Mouse (Mus musculus) ovary, postnatal 36 days (tissue): Measurements from ENCODE around the gene Agap1.

Experiments
- DNase-seq: peaks from one replicate; pipeline ENCODE4 v3.0.0; 2022; ENCODE audit warnings: low spot score, mixed read lengths

The Agap1 gene

DNA sequence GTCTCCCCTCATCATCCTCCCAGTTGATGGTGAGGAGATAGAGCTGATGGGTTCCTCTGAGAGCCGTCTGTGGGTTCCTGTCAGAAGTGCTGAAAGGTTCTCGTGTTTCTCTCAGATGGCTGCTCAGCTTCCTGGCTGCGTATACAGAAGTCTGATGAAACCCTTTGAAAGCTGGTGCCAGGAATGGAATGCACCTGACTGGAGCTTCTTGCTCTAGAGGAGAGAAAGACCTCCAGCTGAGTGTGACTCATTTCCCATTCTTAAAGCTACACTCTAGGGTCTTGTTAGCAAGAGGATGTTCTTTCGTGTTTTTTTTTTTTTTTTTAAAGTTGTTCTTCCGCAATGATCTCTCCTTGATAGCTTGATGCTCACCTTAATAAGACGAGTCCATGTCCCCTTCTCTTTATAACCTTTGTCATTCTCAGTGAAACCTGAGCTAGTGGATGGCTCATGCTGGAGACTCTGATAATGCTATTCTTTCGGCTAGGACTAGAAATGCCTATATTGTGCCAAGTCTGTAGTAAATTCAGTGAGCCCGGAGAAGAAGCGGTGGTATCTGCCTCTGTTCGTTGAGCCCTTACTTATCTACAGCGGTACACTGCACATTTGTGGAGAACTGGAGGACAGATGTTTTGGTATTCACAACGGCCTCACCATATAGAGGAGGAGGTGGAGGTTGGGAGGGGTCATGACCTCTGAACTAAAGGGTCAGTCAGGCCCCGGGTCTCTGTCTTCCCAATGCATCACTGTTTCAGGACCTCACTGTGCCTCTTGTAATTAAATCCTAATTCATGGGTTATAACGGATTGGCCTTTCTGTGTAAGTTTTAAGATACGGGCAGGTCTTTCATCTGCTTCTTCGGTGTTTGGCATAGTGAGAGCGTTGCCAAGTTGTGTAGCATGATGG lies 2.8 kb downstream of the Agap1 start:
- DNase-seq = no peak

- no peak for DNase-seq
These were observed 7.3 kb downstream of the Agap1 start for GRCm38 (mm10) chr1:89461881-89462280.

DNA sequence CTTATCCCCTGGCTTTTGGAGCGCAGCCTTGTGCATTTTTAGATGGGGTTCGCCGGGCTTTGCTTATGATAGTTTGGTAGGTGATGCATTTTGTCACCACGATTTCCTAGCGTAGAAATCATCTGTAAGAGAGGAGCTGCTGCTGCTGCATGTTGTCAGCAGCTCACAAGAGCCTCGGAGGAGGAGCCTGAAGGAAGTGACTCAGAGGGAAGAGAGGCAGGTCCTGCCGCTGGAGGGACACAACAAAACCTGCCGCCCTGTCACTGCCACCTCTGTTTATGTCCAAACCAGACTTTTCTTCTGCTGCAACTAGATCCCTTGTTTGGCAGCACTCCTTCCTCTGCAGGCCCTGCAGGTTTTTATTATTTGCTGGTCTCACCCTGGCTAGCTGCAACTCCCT lies 8.5 kb downstream of the Agap1 start:
- no peak for DNase-seq

DNA sequence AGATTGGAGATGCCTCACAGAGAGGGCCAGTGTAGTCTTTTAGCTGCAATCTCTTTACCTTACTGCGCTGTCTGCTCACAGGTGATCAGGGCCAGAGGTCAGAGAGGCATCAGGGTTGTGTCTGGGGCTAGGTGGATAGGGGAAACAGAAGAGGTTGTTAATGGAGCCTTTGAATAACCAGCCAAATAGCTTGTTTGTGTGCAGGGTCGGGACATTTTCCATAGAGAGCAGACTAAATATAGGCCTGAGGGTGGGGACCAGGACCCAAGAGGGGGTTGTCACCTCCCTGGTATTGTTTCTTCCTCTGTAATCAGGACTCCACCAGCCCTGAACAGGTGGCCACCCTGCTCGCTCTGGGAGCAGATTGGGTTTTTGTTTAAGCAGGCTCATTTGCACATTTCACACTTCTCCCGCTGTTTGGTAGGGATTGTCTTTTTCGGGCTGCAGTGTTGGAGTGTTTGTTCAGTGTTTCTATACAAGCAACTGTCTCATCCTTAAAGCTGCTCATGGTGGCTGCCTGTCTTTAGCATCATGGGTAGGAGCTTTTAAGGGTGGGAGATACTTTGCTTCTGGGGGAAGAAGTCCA lies 10.9 kb downstream of the Agap1 start:
- no peak for DNase-seq

GRCm38 (mm10) chr1:89467321-89468069 lies 12.9 kb downstream of the Agap1 start:
- DNase-seq = peak; percentile 71

DNA sequence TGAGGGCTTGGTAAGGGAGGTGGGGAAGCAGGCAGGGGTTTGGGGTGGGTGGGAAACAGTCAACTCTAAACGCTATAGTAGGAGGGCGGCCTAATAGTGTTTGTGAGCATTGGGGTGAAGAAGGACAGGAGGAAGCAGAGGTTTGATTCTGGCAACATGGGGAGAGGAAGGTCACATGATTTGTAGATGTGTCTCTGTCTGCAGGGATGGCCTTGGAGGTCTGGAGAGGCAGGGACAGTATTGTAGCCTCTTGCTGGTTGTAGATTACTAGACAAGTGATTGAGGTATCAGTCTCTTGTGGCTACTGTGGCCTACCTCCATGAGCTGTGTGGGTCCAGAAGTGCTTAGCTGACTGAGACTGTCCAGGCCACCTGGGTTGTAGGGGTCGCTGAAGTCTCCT lies 13.5 kb downstream of the Agap1 start:
- DNase-seq = no peak

DNA sequence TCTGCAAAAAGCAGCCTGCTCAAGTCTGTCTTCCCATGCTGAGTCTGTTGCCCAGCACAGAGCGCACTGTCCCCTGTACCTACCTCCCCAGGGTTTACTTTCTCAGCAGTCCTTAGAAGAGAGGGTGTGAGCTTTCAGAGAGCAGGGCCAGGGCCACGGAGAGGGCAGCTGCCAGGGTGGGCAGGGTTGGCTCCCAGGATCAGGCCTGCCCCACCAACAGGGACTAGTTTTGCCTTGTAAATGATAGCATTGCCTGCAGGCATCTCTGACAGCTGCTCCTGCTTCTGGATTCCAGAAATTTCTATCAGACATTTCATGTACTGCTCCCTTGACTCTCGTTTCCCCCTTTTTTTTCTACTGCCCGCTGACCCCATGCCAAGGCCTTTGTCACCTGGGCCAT lies 16.8 kb downstream of the Agap1 start:
- no peak for DNase-seq

DNA sequence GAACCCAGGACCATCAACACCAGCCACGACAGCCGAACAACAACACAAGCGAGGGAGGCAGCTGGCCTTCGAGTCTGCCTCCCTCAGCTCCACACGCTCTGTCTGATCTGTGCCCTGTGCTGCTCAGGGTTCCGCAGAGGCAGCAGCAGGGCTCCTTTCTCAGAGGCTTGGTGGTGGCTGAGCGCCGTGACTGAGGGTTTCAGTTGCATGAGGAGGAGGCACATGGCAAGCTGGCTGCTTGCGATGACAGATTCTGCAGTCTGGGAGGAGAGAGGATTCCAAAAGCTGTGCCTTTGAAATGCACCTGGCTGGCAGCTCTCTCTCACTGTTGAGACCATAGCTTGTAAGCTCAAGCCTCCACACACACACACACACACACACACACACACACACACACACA lies 17.3 kb downstream of the Agap1 start:
- DNase-seq = no peak

DNA sequence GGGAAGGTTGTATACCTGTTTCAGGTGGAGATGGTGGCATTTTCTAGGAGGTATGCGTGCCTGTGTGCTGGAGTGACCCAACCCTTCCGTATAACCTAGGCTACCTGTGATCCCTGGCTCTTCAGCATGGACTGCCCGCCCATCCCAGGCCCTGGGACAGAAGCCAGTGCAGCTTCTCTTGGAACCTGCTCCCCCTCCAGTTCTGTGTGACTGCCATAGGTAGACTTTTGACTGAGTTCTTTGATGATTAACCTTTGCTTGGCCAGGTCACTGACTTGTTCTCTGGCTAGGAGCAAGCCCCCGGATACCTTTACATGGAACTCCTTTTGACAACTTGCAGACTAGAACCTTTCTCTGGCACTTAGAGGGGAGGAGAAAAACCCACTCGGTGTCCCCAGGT lies 19.3 kb downstream of the Agap1 start:
- DNase-seq = no peak

GRCm38 (mm10) chr1:89474853-89475252 lies 20.2 kb downstream of the Agap1 start:
- DNase-seq = no peak

GRCm38 (mm10) chr1:89477033-89477432 lies 22.4 kb downstream of the Agap1 start:
- no peak for DNase-seq

DNA sequence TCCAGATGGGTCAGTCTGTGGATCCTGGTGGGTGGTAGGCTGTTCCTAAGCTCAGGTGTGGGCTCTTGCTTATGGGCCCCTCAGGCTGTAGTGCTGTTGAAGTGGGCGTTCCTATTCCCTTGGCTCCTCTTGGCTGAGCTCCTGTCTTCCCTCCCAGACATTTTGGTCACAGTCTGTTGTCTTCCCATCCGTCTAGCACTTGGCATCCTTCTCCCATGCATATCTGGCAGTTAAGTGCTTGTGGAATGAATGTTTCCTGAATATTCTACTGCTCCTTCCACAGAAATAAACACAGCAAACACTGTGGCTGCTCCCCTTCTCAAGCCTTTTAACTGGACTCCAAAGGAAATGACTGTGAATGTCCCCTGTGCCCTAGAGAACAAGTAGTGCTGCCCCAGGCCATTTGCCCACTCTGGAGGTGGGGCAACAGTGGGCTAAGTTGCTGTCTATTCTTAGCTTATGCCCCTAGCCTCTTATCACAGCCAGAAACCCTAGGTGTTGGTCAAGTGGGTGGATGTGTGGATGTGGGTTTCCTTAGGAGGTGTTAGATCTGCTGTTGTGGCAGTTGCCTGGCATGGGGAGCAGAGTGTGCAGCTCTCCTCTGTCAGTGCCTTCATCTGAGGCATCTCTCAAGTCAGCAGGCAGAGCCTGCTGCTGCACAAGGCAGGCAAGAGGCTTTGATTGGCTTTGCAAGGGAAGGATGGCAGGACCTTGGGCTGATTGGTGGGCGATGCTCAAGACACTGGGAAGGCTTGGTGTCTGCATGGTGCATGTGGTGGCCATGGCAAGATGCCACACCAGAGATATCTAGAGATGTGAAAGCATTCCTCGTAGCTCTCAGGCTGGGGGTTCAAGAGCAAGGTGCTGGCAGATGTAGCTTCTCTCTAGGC lies 24.2 kb downstream of the Agap1 start:
- DNase-seq = no peak

DNA sequence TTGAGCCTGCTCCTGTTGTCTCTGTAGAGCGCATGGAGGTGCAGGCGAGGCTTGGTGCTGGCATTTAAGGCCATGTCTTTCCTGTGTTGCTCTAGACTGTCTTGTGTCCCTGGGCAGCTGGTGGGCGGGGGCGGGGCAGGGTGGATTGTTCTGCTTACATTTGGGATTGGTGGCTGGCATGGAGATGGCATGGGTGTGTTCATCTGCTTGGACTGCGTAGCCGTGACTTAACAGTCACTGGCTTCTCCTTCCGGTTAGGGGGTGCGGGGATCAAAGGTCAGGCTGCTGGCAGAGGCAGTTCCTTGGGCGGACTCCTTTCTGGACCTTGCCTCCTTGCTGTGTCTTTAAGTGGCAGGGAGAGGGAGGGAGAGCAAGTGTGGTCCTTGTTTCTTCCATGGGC lies 26.5 kb downstream of the Agap1 start:
- no peak for DNase-seq

- no peak for DNase-seq
These were observed 28.2 kb downstream of the Agap1 start for GRCm38 (mm10) chr1:89482812-89483211.

DNA sequence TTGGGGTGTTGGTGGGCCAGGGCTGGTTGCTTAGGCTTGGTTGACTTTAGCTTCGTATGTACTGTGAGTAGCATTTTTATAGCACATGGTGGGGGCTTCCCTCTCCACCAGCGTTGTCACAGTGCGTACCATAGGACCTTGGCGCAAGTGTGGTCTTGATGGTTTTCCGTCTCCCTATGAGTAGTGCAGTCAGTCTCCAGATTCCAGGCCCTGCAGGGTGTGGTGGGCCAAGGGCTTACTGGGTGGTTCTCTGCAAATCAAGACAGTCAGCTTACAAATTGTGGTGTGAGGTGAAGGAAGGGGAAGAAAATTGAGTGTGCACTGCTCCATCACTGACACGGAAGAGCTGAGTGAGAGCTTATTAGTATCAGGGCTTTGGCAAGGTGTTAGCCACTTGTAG lies 32.3 kb downstream of the Agap1 start:
- no peak for DNase-seq

DNA sequence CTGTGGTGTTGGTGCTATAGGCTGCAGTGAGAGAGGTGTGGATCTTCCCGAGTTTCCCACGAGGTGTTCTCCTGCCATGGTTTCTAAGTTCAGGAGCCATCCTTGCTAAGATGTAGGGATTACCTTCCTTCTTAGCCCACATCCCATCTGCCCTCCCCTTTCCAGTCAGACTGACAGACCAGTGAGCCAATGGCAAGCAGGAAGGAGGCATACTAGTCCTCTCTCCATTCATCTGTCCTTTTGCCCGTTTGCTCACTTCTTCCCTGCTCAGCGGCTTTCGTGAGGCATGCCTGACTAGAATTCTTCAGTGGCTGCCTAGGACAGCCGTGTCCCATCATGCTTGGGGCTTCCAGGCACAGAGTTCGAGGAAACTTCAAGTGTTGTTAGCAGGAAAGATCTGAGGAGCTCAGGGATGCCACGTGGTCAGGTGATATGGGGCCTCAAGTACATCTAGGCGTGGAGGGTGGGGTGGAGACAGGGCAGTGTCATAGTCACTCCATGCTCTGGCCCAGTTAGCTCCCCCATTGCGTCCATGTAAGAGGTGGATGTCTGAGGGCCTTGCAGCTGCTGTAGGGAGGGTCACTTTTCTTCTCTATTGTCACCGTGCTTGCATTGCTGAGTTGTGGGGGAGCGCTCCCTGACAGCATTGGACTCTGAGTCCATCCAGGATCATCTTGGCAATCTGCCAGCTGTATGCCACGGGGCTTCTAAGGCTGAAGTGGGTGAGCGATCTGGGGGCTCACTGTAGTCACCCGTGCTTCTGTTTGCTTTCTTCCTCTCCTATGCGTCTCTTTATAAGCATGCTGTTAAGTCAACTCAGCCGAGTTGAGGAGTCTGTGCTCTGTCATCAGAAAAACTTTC lies 34.7 kb downstream of the Agap1 start:
- DNase-seq = no peak

GRCm38 (mm10) chr1:89493177-89493576 lies 38.6 kb downstream of the Agap1 start:
- DNase-seq = no peak

DNA sequence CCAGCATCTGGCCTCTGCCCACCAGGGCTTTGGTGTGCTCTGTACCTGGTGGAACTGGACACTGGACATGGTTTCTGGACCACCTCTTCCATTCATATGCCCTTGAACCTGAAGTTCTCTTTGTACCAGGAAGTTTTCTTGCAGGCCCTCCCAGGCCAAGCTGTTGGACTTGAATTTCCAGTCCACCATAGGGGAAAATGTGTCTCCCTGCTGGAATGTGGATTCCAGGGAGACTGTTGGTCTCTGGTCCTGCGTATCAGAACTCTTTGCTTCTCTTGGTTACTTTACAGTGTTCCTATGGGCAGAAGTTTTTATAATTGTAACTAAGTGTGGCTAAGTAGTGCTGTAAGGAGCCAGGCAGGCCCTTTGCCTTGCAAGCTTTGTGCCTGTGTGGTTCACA lies 40.2 kb downstream of the Agap1 start:
- no peak for DNase-seq

DNA sequence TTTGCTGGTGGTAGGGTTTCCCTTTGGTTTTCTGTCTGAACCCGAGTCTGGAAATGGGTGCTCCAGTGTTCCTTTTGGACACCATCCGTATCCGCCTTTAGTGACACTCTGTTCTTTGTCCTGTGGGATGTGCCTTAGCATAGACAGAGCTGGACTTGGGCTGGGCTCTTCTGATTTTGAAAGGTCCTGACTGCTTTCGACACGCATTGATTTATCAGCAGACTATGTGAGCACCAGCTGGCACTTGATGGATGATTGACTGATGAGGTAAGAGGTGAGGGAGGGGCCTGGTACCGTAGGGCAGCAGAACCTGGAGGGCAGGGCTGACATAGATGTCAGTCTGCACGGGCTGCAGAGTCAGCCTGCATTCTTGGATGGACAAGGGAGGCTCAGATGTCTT lies 41.6 kb downstream of the Agap1 start:
- DNase-seq = no peak

DNA sequence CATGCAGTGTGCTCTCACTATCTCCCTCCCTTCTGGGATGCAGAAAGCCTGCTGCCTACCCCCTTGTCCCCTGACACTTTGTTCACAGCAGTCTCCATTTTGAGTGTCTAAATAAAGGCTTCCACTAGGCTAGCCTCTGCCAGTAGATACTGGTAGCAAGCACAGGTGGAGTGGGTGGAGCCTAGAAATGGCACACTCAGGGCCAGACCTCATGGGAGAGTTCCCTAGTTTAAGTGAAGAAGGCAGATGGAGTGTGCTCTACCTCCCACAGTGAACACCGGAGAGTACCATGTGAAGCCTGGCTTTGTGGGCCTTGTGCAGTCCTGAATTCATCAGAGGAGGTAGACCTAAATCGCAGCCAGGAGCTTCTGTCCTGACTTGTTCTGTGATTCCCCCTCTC lies 46.3 kb downstream of the Agap1 start:
- no peak for DNase-seq

DNA sequence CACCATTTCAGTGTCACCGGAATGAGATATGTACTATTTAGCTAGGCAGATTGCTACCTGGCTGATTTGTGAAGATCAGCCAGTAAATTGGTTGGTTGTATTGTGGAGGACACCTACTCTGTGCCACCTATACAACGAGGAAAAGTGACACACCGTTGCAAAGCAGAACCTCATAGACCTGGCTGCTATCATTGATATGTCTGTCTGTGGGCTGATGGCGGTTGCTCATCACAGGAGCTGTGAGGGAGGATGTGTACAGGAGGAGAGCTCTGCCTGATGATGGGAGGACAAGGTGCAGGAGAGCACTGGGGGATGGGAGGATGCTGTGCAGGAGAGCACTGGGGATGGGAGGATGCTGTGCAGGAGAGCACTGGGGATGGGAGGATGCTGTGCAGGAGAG lies 46.7 kb downstream of the Agap1 start:
- no peak for DNase-seq
